Mouse (Mus musculus) small intestine, adult 2 months (tissue): Measurements from ENCODE around the gene Ttc9.

ENCODE experiments used
- CTCF ChIP-seq: fragments of 200-500 bp; IDR thresholded peaks from 2 replicates; pipeline ENCODE4 v1.5.1; 2012; ENCODE audit warnings: low read depth, mild to moderate bottlenecking, control low read depth, inconsistent platforms, low read length, moderate library complexity, mixed read lengths; ENCODE audit not compliant: insufficient replicate concordance, insufficient read length; ENCODE audit errors: extremely low read depth
- POLR2A ChIP-seq: fragments of 200-500 bp; IDR thresholded peaks from 2 replicates; pipeline ENCODE4 v1.6.1; 2012; ENCODE audit warnings: low read depth, mild to moderate bottlenecking, control low read depth, inconsistent platforms, low read length, moderate library complexity

DNA sequence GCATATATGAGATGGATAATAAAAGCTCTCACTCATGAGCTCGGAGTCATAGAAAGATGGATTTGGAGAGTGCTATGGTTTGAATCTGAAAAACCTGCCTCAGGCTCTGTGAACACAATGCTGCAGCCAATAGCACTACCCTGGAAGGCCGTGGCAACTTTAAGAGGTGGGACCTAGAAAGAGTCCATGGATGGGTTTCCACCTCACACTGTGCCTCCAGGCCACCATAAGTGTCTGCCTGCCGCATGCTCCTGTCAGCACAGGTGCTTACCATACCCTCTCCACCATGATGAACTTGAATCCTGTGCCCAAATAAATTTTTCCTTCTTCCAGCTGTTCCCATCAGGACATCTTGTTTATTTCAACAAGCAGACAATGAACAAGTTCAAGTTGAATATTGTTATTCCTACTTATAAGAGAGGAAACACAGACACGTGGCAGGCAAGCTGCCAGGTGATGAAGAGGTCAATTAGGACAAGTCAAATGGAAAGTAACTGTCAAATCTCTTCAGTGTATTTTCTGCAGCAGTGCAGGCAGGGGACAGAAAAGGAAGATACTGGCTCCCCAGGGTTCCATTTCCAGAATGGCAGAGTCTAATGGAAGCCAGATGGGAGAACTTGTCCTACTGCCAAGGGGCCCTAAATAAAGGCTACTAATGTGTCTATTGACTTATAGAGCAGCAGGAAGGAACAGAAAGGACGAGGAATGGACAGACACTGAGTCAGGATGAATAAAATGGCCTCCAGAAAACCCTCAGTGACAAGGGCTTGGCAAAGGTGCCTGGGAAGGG lies 25.9 kb upstream of the Ttc9 start:
- no peak for TF ChIP-seq CTCF
- no peak for TF ChIP-seq POLR2A
